Mouse (Mus musculus) cerebellum, postnatal 10 days (tissue): Measurements from ENCODE around the gene Fndc3b.
A peak's percentile ranks its signal among the peaks of the same experiment; 100 is the strongest.

Experiments used
- DNase-seq, 2 experiments: peaks; one replicate each; pipeline ENCODE4 v3.0.0; 2021; ENCODE audit warnings: mixed read lengths in 2 of 2

The Fndc3b gene

GRCm38 (mm10) chr3:27663221-27663620 lies 47.9 kb downstream of the Fndc3b start:
- no peak for DNase-seq

GRCm38 (mm10) chr3:27658198-27658763 lies 52.8 kb downstream of the Fndc3b start:
- DNase-seq, result no peak

- no peak for DNase-seq
Measured at GRCm38 (mm10) chr3:27656764-27657390, 54.2 kb downstream of the Fndc3b start.

GRCm38 (mm10) chr3:27655673-27656072 lies 55.4 kb downstream of the Fndc3b start:
- no peak for DNase-seq

- DNase-seq, result no peak
Measured at GRCm38 (mm10) chr3:27655042-27655441, 56.1 kb downstream of the Fndc3b start.

GRCm38 (mm10) chr3:27652451-27653011 lies 58.6 kb downstream of the Fndc3b start:
- no peak for DNase-seq

GRCm38 (mm10) chr3:27651731-27652130 lies 59.4 kb downstream of the Fndc3b start:
- DNase-seq, result no peak

- DNase-seq, result no peak
Measured at GRCm38 (mm10) chr3:27650083-27650482, 61.0 kb downstream of the Fndc3b start.

GRCm38 (mm10) chr3:27649316-27649715 lies 61.8 kb downstream of the Fndc3b start:
- no peak for DNase-seq

GRCm38 (mm10) chr3:27642381-27642780 lies 68.7 kb downstream of the Fndc3b start:
- DNase-seq, result no peak

- no peak for DNase-seq
Measured at GRCm38 (mm10) chr3:27639701-27640100, 71.4 kb downstream of the Fndc3b start.

- DNase-seq, result no peak
Measured at GRCm38 (mm10) chr3:27637046-27637661, 74.0 kb downstream of the Fndc3b start.

- DNase-seq, result peak; percentile 40 to 60
Measured at GRCm38 (mm10) chr3:27635776-27636175, 75.3 kb downstream of the Fndc3b start.

- DNase-seq, result no peak
Measured at GRCm38 (mm10) chr3:27632880-27633279, 78.2 kb downstream of the Fndc3b start.

- DNase-seq, result peak; percentile 50 to 55
Measured at GRCm38 (mm10) chr3:27631112-27631511, 80.0 kb downstream of the Fndc3b start.

- DNase-seq, result peak; percentile 63 to 71
Measured at GRCm38 (mm10) chr3:27629716-27630115, 81.4 kb downstream of the Fndc3b start.

GRCm38 (mm10) chr3:27626301-27626700 lies 84.8 kb downstream of the Fndc3b start:
- DNase-seq, result peak; percentile 46 to 60

- DNase-seq, result no peak
Measured at GRCm38 (mm10) chr3:27625592-27625985, 85.5 kb downstream of the Fndc3b start.

GRCm38 (mm10) chr3:27624974-27625591 lies 86.0 kb downstream of the Fndc3b start:
- DNase-seq, result no peak

- DNase-seq, result no peak
Measured at GRCm38 (mm10) chr3:27622451-27622850, 88.7 kb downstream of the Fndc3b start.

- DNase-seq, result no peak
Measured at GRCm38 (mm10) chr3:27621176-27621575, 89.9 kb downstream of the Fndc3b start.

- no peak for DNase-seq
Measured at GRCm38 (mm10) chr3:27617733-27618132, 93.4 kb downstream of the Fndc3b start.

- no peak for DNase-seq
Measured at GRCm38 (mm10) chr3:27617237-27617499, 93.9 kb downstream of the Fndc3b start.
